Mouse (Mus musculus): ENCODE results near the gene Bola3. TPM values are rescaled to one million over a fixed set of nuclear protein-coding genes. Genes with fewer than 3 reads are reported as not detected.

The Bola3 gene
- total RNA-seq, 2 experiments from 2014 or later: 46.0 to 49.4 TPM

GRCm38 (mm10) chr6:83351490-83352160 lies 2.7 kb downstream of the Bola3 start:
- no peak for DNase-seq (ENCODE audit: low spot score in 2 of 2)
- no peak for TF ChIP-seq CTCF (conservative IDR thresholded peaks at IDR 0.05)
- Histone ChIP-seq H3K4me3 (no peak overlapping the region), H3K27ac (peak overlapping the region; percentile 83; the same call in 1 of the 2 replicates)

- TF ChIP-seq CTCF (conservative IDR thresholded peaks at IDR 0.05): no peak
- DNase-seq (ENCODE audit: low spot score in 2 of 2): no peak
- Histone ChIP-seq H3K4me3 (no peak overlapping the region), H3K27ac (peak overlapping the region; percentile 83)
Measured at GRCm38 (mm10) chr6:83352666-83353410, 3.9 kb downstream of the Bola3 start.

GRCm38 (mm10) chr6:83354856-83355781 lies 6.2 kb downstream of the Bola3 start:
- no peak for DNase-seq (ENCODE audit: low spot score in 2 of 2)
- Histone ChIP-seq H3K4me3 (no peak overlapping the region), H3K27ac (no peak overlapping the region)
- no peak for TF ChIP-seq CTCF (conservative IDR thresholded peaks at IDR 0.05)

- peak; percentile 76 to 95 for DNase-seq (ENCODE audit: low spot score in 2 of 2)
- Histone ChIP-seq H3K27ac (no peak overlapping the region), H3K4me3 (no peak overlapping the region)
- TF ChIP-seq CTCF (conservative IDR thresholded peaks at IDR 0.05): peak; percentile 97
Measured at GRCm38 (mm10) chr6:83356569-83357138, 7.7 kb downstream of the Bola3 start.

- H3K27ac ChIP-seq: no peak overlapping the region
- no peak for TF ChIP-seq CTCF (conservative IDR thresholded peaks at IDR 0.05)
- no peak for DNase-seq (ENCODE audit: low spot score in 2 of 2)
- no peak overlapping the region for H3K4me3 ChIP-seq
Measured at GRCm38 (mm10) chr6:83357436-83357835, 8.5 kb downstream of the Bola3 start.

- no peak for DNase-seq (ENCODE audit: low spot score in 2 of 2)
- Histone ChIP-seq H3K27ac (no peak overlapping the region), H3K4me3 (no peak overlapping the region)
- TF ChIP-seq CTCF (conservative IDR thresholded peaks at IDR 0.05): no peak
Measured at GRCm38 (mm10) chr6:83361523-83362248, 12.7 kb downstream of the Bola3 start.

GRCm38 (mm10) chr6:83363075-83363474 lies 14.1 kb downstream of the Bola3 start:
- no peak overlapping the region for H3K27ac ChIP-seq
- TF ChIP-seq CTCF (conservative IDR thresholded peaks at IDR 0.05): no peak
- no peak overlapping the region for H3K4me3 ChIP-seq
- DNase-seq (ENCODE audit: low spot score in 2 of 2): no peak

GRCm38 (mm10) chr6:83370316-83370965 lies 21.5 kb downstream of the Bola3 start:
- TF ChIP-seq CTCF (conservative IDR thresholded peaks at IDR 0.05): no peak
- H3K27ac ChIP-seq: peak overlapping the region; percentile 18; the same call in 1 of the 2 replicates
- H3K4me3 ChIP-seq: no peak overlapping the region
- DNase-seq (ENCODE audit: low spot score in 2 of 2): no peak

- no peak for DNase-seq (ENCODE audit: low spot score in 2 of 2)
- no peak for TF ChIP-seq CTCF (conservative IDR thresholded peaks at IDR 0.05)
- Histone ChIP-seq H3K27ac (no peak overlapping the region), H3K4me3 (no peak overlapping the region)
Measured at GRCm38 (mm10) chr6:83371350-83371749, 22.4 kb downstream of the Bola3 start.

GRCm38 (mm10) chr6:83373704-83374300 lies 24.9 kb downstream of the Bola3 start:
- DNase-seq (ENCODE audit: low spot score in 2 of 2): no peak
- no peak overlapping the region for H3K4me3 ChIP-seq
- H3K27ac ChIP-seq: no peak overlapping the region
- no peak for TF ChIP-seq CTCF (conservative IDR thresholded peaks at IDR 0.05)

Data from layer of hippocampus, adult 2 months (tissue).